Mouse (Mus musculus) hindbrain, embryonic 16.5 days (tissue): ENCODE results near the gene Tspan31. TPM values are rescaled to one million over a fixed set of nuclear protein-coding genes. Genes with fewer than 3 reads are reported as not detected.
A peak's percentile ranks its signal among the peaks of the same experiment; 100 is the strongest.
"Not testable (repeated sequence)": the region's sequence is repeated elsewhere in the genome, so short reads cannot be mapped to it uniquely, and the experiment has no call there.

Experiments used
- ATAC-seq: fragments of 200-750 bp; cut with Nextera tagmentation; 2 replicates; pipeline ENCODE4 v1.8.0; 2017; ENCODE audit warnings: moderate TSS enrichment, moderate library complexity
- H3K27ac ChIP-seq: fragments of 300-500 bp; sonication (generic); 2 replicates; pipeline ENCODE4 v1.5.1; 2014; ENCODE audit warnings: low read depth, mild to moderate bottlenecking, control low read depth, low read length, moderate library complexity
- H3K27me3 ChIP-seq: fragments of 300-500 bp; sonication (generic); replicated peaks from 2 replicates; pipeline ENCODE4 v1.6.1; 2014; ENCODE audit warnings: low read length; ENCODE audit not compliant: control insufficient read depth, insufficient read depth
- H3K36me3 ChIP-seq: fragments of 300-500 bp; sonication (generic); 2 replicates; pipeline ENCODE4 v1.6.1; 2014; ENCODE audit warnings: mild to moderate bottlenecking, low read length, moderate library complexity, mixed read lengths; ENCODE audit not compliant: control insufficient read depth, insufficient read depth
- H3K4me1 ChIP-seq: fragments of 300-500 bp; sonication (generic); 2 replicates; pipeline ENCODE4 v1.6.1; 2014; ENCODE audit warnings: low read depth, low read length; ENCODE audit not compliant: control insufficient read depth, insufficient read depth
- H3K4me2 ChIP-seq: fragments of 300-500 bp; sonication (generic); 2 replicates; pipeline ENCODE4 v1.6.1; 2014; ENCODE audit warnings: mild to moderate bottlenecking, low read length, control low read depth, moderate library complexity
- H3K4me3 ChIP-seq: fragments of 300-500 bp; sonication (generic); 2 replicates; pipeline ENCODE4 v1.5.1; 2014; ENCODE audit warnings: mild to moderate bottlenecking, low read length, control low read depth, moderate library complexity
- H3K9ac ChIP-seq: fragments of 300-500 bp; sonication (generic); 2 replicates; pipeline ENCODE4 v1.6.1; 2014; ENCODE audit warnings: low read depth, mild to moderate bottlenecking, control low read depth, low read length, moderate library complexity
- H3K9me3 ChIP-seq: fragments of 300-500 bp; sonication (generic); 2 replicates; pipeline ENCODE4 v1.6.1; 2014; ENCODE audit warnings: mild to moderate bottlenecking, low read length, moderate library complexity; ENCODE audit not compliant: control insufficient read depth
- WGBS: fragments of 180-500 bp; shearing (Covaris S2); extraction: QIAGEN DNeasy Blood & Tissue Kit; methylation state at CpG from one replicate; pipeline ENCODE4 v1.1.7; 2014; 5-methylcytosine and 5-hydroxymethylcytosine counted together
- polyA plus RNA-seq: library from polyadenylated mRNA; unstranded; fragments of >200 nt; fragmentation: Nextera tagmentation; extraction: Ambion mirVana; gene quantifications from 2 replicates; pipeline ENCODE4 v1.2.1, GENCODE M21; 2015

Gene Tspan31
- polyA plus RNA-seq, 1 experiment from 2014 or later = 123 TPM

DNA sequence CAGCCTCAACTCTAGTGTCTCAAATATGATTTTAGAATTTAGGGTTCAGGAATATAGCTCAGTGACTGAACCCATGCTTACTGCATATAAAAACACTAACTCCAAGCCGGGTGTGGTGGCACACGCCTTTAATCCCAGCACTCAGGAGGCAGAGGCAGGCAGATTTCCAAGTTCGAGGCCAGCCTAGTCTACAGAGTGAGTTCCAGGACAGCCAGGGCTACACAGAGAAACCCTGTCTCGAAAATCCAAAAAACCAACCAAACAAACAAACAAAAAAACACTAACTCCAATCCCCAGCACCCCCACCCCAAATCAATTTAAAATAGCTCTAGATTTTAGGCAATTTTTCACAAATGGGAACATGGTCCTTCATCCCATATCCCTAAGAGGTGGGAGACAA lies 8.0 kb downstream of the Tspan31 start:
- H3K4me2 ChIP-seq, H3K9ac ChIP-seq, H3K9me3 ChIP-seq, ATAC-seq, H3K27ac ChIP-seq, H3K4me3 ChIP-seq, H3K27me3 ChIP-seq: not testable (repeated sequence)
- Histone ChIP-seq H3K4me1 (peaks cover 26% of the 10 kb centered on the region), H3K36me3 (peaks cover 27% of the 10 kb centered on the region)
- whole genome bisulfite sequencing = 88% methylated on average over 4 of the region's 4 CpGs

DNA sequence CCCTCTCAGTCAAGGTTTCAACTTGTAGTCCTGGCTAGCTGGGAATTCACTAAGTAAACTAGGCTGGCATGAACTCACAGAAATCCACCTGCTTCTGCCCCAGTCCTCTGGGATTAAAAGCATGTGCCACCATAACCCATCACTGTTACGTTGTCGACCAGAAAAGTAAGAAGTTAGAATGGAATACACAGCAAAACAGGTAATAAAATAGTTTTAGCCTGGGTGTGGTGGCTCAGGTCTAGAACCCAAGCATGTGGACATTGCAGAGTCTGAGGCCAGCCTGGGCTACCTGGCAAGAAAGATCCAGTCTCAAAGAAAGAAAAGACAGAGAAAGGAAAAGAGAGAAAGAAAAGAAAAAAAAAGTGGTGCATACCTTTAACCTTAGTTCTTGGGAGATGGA lies 8.6 kb downstream of the Tspan31 start:
- Histone ChIP-seq H3K4me1 (peaks cover 26% of the 10 kb centered on the region), H3K4me3 (peak overlapping the region; percentile 81), H3K9me3 (no peaks in the 10 kb centered on the region), H3K4me2 (peak overlapping the region; percentile 86), H3K9ac (peak overlapping the region; percentile 97), H3K36me3 (peaks cover 26% of the 10 kb centered on the region), H3K27ac (peak overlapping the region; percentile 94), H3K27me3 (no peaks in the 10 kb centered on the region)
- no peak for ATAC-seq
- WGBS = 55% methylated on average over 2 of the region's 2 CpGs

DNA sequence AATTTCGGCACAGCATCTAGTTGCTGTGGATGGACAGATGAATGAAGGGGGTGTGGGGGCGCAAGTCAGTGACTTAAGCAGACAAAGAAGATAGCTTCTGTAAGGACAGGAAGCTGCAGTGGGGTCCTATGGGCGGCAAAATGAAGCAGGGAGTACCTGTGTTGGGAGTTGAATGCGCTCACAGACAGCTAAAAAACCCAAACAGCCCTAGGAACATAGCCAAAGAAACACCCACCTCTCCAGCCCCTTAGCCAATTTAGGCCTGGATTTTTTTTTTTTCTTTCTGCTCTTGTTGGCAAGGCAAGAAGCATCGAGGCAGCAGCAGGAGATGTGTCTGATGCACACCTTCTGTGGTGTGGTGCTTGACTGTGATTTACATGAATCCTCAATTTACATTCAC lies 9.0 kb downstream of the Tspan31 start:
- WGBS = 14% methylated on average over 5 of the region's 5 CpGs
- no peak for ATAC-seq
- H3K9me3 ChIP-seq = no peaks in the 10 kb centered on the region
- H3K27ac ChIP-seq = peak overlapping the region; percentile 94
- H3K4me3 ChIP-seq = peak overlapping the region; percentile 81
- peak overlapping the region; percentile 97 for H3K9ac ChIP-seq
- peaks cover 26% of the 10 kb centered on the region for H3K36me3 ChIP-seq
- H3K27me3 ChIP-seq = no peaks in the 10 kb centered on the region
- peak overlapping the region; percentile 86 for H3K4me2 ChIP-seq
- peaks cover 26% of the 10 kb centered on the region for H3K4me1 ChIP-seq

DNA sequence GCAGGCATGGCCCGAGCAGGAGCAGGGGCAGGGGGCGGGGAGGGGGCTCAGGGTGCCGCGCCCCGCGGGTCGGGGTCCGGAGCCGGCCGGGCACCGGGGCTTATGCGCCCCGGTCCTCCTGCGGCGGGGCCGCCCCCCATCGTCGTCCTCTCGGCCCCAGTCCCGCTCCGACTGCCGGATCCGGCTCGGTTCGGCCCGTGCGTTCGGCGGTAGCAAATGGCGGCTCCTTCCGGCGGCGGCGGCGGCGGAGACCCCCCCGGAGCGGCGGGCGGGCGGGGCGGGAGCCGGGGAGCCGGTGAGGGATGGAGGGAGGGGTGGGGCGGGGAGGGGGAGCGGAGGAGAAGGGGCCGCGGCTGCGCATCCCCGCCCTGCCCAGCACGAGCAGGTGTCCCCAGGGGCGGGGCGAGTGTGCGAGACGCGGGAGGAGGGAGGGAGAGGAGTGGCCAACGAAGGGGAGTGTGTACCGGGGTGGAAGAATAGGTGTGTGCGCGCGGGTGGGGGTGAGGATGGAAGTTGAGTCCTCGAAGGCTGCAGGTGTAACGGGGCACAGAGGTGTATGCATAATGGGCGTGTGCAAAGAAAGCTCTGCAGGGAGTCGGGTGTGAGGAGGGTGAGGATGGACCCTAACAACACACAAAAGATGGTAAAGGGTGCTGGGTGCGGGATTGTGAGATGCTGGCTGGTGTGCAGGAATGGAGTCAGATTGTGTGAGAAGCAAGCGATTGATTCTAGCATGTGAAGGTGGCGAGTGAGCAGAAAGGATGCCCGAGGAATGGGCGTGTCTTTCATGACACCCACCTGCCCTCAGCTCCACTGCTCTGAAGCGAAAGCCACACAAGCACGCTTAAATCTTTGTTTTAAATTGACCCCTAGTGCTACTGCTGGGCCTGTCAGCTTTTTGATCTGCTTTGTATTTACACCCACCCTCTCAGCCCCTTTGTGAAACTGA lies 9.8 kb downstream of the Tspan31 start, which contains the start of gene March9:
Gene March9, minus strand, starts transcription at position 217 of the 949 bp plus-strand sequence.
- Histone ChIP-seq H3K4me3 (peak within 1 kb of the TSS; percentile 81), H3K4me2 (peak within 1 kb of the TSS; percentile 86), H3K27ac (peak within 1 kb of the TSS; percentile 94), H3K9me3 (no peaks in the 10 kb centered on the region), H3K9ac (peak within 1 kb of the TSS; percentile 97), H3K27me3 (no peaks in the 10 kb centered on the region), H3K4me1 (peaks cover 26% of the 10 kb centered on the region), H3K36me3 (peaks cover 27% of the 10 kb centered on the region)
- WGBS = 2% methylated on average over 40 of the region's 72 CpGs
- peak; percentile 28 for ATAC-seq

DNA sequence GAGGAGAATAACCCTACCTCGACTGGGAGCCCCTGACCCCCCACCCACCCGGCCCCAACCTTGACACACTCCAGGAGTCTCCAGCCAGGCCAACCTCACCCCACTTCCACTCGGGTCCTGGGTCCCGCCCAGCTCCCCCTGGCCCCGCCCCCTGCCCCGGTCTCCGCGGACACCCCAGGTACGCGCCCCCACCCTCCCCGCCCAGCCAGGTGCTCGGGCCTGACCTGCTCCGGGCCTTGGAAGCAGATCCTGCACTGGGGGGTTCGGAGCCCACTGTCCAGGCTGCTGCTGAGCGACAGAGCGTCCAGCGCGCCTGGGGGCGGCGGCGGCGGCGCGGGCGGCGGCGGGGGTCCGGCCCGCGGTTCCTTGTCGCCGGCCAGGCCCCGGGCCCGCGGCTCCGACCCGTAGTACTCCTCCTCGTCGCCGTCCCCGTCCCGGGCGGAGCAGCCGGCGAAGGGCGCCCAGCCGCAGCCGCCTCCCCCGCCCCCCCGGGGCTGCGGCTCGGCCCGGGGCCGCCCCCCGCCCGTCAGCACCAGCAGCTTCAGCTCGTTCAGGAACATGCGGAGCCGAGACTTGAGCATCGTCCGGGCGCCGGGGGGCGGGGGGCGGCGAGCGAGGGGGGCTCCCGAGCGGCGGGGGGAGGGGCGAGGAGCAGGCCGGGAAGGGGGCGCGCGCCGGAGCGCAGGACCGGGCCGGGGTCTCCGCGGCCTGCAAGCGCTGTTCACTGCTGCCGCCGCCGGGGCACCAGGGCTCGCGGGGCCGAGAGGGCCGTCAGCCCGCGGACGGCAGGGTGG lies 10.7 kb downstream of the Tspan31 start:
- H3K4me2 ChIP-seq = peak overlapping the region; percentile 86
- under 1% methylated on average over 67 of the region's 92 CpGs for WGBS
- H3K4me1 ChIP-seq = peaks cover 23% of the 10 kb centered on the region
- peak overlapping the region; percentile 94 for H3K27ac ChIP-seq
- ATAC-seq = no peak
- H3K36me3 ChIP-seq = peaks cover 23% of the 10 kb centered on the region
- no peaks in the 10 kb centered on the region for H3K27me3 ChIP-seq
- H3K9ac ChIP-seq = peak overlapping the region; percentile 97
- peak overlapping the region; percentile 81 for H3K4me3 ChIP-seq
- H3K9me3 ChIP-seq = no peaks in the 10 kb centered on the region

DNA sequence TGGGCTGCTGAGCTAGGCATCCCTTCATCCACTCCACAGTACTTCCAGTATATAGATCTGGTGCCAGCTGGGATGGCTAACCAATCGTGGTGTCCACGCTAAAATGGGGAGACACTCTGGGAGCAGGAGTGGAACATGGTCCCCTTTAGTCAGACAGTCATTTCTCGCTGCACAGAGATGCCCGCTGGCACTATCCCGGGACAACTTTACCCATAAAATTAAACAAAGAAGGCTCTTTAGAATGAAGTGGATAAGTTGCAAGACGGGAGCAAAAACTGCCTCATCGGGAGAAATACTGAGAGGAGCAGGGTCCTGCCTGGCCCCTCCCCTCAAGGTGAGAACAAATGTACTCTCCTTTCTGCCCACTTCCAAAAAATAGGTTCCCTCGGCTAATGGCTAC lies 11.4 kb downstream of the Tspan31 start:
- Histone ChIP-seq H3K9ac (peak overlapping the region; percentile 97), H3K36me3 (peaks cover 26% of the 10 kb centered on the region), H3K9me3 (no peaks in the 10 kb centered on the region), H3K27me3 (no peaks in the 10 kb centered on the region), H3K4me2 (peak overlapping the region; percentile 86), H3K4me3 (peak overlapping the region; percentile 81), H3K4me1 (peaks cover 23% of the 10 kb centered on the region), H3K27ac (peak overlapping the region; percentile 94)
- no peak for ATAC-seq
- 3% methylated on average over 8 of the region's 8 CpGs for WGBS

DNA sequence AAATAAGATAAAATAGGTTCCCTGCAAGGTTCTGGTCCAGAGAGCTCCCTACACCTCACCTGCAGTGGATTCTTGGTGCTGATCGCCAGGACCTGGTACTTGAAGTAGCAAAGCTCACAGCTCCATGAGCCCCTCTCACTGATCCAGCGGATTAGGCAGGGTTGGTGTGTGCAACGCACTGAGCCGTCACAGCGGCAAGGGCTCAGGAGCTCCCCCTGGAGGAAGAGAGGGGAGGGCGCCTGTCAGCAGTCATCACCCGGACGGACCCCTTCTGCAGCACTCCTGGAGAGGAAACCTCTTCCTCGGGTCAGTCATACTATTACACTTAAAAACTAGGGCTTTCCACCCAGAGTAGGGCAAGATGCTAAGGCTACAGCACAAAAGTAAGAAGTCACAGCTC lies 11.9 kb downstream of the Tspan31 start:
- Histone ChIP-seq H3K36me3 (peaks cover 26% of the 10 kb centered on the region), H3K4me2 (peak overlapping the region; percentile 86), H3K4me3 (peak overlapping the region; percentile 81), H3K27ac (no peak overlapping the region), H3K27me3 (no peaks in the 10 kb centered on the region), H3K9ac (peak overlapping the region; percentile 97), H3K4me1 (peaks cover 23% of the 10 kb centered on the region), H3K9me3 (no peaks in the 10 kb centered on the region)
- WGBS = 0% methylated on average over 9 of the region's 9 CpGs
- 0 out of 2 replicates have a peak, but pooled peaks have one; percentile 10 for ATAC-seq

DNA sequence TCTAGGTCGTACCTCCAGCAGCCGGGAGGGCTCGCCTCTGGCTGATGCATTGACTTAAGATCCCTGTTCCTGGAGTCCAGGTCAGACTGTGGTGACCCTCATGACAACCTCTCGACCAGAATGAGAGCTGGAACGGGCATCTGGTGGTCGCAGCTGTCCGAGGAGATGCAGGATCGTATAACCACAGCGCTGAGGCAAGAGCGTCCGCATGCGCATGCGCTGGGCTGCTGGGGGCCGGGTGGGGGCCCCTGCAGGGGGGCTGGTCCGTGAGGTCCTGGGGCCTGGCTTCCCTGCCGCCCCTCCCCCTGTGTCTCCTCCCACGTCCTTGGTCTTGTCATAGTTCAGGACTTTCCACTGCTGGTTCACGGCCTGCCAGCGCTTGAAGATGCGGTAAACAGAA lies 13.6 kb downstream of the Tspan31 start:
- WGBS = 86% methylated on average over 19 of the region's 20 CpGs
- ATAC-seq = no peak
- peaks cover 3% of the 10 kb centered on the region for H3K27me3 ChIP-seq
- H3K9ac ChIP-seq = no peak overlapping the region
- peaks cover 17% of the 10 kb centered on the region for H3K4me1 ChIP-seq
- H3K27ac ChIP-seq = no peak overlapping the region
- H3K36me3 ChIP-seq = peaks cover 26% of the 10 kb centered on the region
- no peak overlapping the region for H3K4me3 ChIP-seq
- no peak overlapping the region for H3K4me2 ChIP-seq
- no peaks in the 10 kb centered on the region for H3K9me3 ChIP-seq

DNA sequence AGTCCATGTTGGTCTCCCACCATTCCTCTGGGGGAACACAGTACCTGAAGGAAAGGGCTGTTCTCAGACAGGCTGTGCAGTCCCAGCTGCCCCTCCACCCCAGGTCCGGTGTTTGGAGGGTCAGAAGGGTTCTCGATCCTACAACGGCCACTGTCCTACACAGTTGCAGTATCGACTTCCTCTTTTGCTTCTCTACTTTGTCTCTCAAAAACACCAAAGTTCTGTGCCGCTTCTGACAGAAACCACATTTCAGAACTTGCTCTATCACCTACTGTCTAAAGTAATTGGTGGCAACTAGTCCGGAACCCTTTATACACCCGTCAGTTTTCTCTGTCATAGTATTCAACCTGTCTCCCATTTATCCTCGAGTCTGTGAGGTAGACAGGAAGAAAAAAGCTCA lies 14.7 kb downstream of the Tspan31 start:
- H3K27ac ChIP-seq = no peak overlapping the region
- H3K36me3 ChIP-seq = peaks cover 26% of the 10 kb centered on the region
- no peaks in the 10 kb centered on the region for H3K9me3 ChIP-seq
- H3K4me3 ChIP-seq = no peak overlapping the region
- 88% methylated on average over 8 of the region's 8 CpGs for WGBS
- peaks cover 11% of the 10 kb centered on the region for H3K4me1 ChIP-seq
- peaks cover 14% of the 10 kb centered on the region for H3K27me3 ChIP-seq
- no peak overlapping the region for H3K4me2 ChIP-seq
- no peak overlapping the region for H3K9ac ChIP-seq
- ATAC-seq = no peak
